Mouse (Mus musculus) small intestine, adult 2 months (tissue): ENCODE measurements around the gene Cnih4.

Experiments
- CTCF ChIP-seq: fragments of 200-500 bp; IDR thresholded peaks from 2 replicates; pipeline ENCODE4 v1.5.1; 2012; ENCODE audit warnings: low read depth, mild to moderate bottlenecking, control low read depth, inconsistent platforms, low read length, moderate library complexity, mixed read lengths; ENCODE audit not compliant: insufficient replicate concordance, insufficient read length; ENCODE audit errors: extremely low read depth
- POLR2A ChIP-seq: fragments of 200-500 bp; IDR thresholded peaks from 2 replicates; pipeline ENCODE4 v1.6.1; 2012; ENCODE audit warnings: low read depth, mild to moderate bottlenecking, control low read depth, inconsistent platforms, low read length, moderate library complexity

- TF ChIP-seq CTCF (no peak), POLR2A (no peak)
These were observed 914 bp upstream of the Cnih4 start for GRCm38 (mm10) chr1:181143609-181143949.
